In the genomic region with DNA sequence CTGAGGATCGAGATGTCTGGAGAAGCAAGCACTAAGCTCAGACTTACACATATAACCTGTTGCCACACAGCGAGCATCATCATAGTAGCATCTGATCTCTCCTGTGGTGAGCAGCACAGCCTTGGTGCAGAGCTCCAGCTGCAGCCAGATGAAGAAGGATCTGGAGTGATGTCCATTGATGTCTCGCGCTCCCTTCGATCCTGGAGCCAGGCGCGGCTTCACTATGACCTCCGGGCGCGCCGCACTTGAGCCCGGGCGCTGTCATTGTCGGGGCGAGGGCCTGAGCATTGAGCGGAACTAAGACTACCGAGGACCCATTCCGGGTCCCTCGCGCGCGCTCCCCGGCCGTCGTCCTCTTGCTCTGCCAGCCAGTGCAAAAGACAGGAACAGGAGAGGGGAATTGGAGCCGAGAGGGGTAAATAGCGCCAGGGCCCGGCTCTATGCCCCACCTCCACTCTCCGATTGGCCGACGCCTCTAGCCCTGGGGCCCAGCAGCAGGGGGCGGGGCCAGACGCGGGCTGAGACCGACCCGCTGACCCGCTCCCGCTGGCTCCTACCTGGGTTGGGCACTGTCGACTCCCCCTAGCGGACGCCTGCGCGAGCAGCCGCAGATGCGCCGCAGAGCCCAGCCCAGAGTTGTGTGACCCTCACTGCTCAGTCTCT, we compare ENCODE assay signal across 8 mouse cellular contexts. TPM values are rescaled to one million over a fixed set of nuclear protein-coding genes. Genes with fewer than 3 reads are reported as not detected.
DNase-seq lines count a peak whose midpoint lies in the region; ATAC-seq and TF ChIP-seq lines count a peak whose summit lies in the region.

No protein-coding gene starts in this region.

- intact Hi-C loops in gastrocnemius, adult 2 months (cut with DNase I): loop anchor here (1.0 to 2.0 kb wide), 2 partner anchors 87 to 119 kb away; no protein-coding TSS in a partner anchor

- peak overlapping the region; percentile 87 for H3K27ac ChIP-seq in gastrocnemius, adult 2 months
- H3K27ac ChIP-seq in hindbrain, embryonic 16.5 days (ENCODE audit: low read depth, low read length): peak overlapping the region; percentile 51; the same call in 1 of the 2 replicates

- H3K4me2 ChIP-seq in hindbrain, embryonic 16.5 days (ENCODE audit: low read length): peak overlapping the region; percentile 96

- peaks cover 5% of the 10 kb centered on the region; the same call in 1 of the 2 replicates for H3K4me1 ChIP-seq in hindbrain, embryonic 16.5 days (ENCODE audit: control insufficient read depth, insufficient read depth, low read depth, low read length)

- TF ChIP-seq CTCF in gastrocnemius, adult 2 months (IDR thresholded peaks at IDR 0.05): peak; percentile 91

- WGBS in hindbrain, embryonic 16.5 days: under 1% methylated on average over 40 of the region's 46 CpGs

- ATAC-seq in common myeloid progenitor, adult 5-6 weeks (replicated peaks; ENCODE audit: low read depth, poor library complexity, severe bottlenecking): peak; percentile 98
- peak; percentile 99 for ATAC-seq in hindbrain, embryonic 16.5 days

- DNase-seq in ZHBTc4 (ENCODE audit: low read depth, low spot score): peak; percentile 96
- peak; percentile 98 for DNase-seq in gastrocnemius, adult 2 months
- DNase-seq in left cerebral cortex, adult 11 months (ENCODE audit: low spot score): peak; percentile 82
- peak; percentile 95 for DNase-seq in lung, postnatal 36 days
- DNase-seq in retina, embryonic 14.5 days (ENCODE audit: low spot score): peak; percentile 97
- DNase-seq in thymus, postnatal 36 days: peak; percentile 90 to 93

- H3K27me3 ChIP-seq in hindbrain, embryonic 16.5 days (replicated peaks; ENCODE audit: control insufficient read depth, insufficient read depth, low read length): no peaks in the 10 kb centered on the region

- no peaks in the 10 kb centered on the region for H3K9me3 ChIP-seq in hindbrain, embryonic 16.5 days (ENCODE audit: control insufficient read depth, low read length)

- H3K9ac ChIP-seq in hindbrain, embryonic 16.5 days (ENCODE audit: low read depth, low read length): peak overlapping the region; percentile 70

- peak overlapping the region; percentile 83 for H3K4me3 ChIP-seq in gastrocnemius, adult 2 months
- peak overlapping the region; percentile 66 for H3K4me3 ChIP-seq in hindbrain, embryonic 16.5 days (ENCODE audit: low read length)

- no peaks in the 10 kb centered on the region for H3K36me3 ChIP-seq in hindbrain, embryonic 16.5 days (ENCODE audit: control insufficient read depth, insufficient read depth, low read length)

RNA-seq across cellular contexts. Expression of gene Gm14085, which starts 17.3 kb away (rescaled TPM):
- 0.41 and 0.97 TPM in 2 replicates for total RNA-seq in common myeloid progenitor, adult 5-6 weeks (2017)
- under 1 TPM; 0.08 to 0.20 TPM for total RNA-seq in gastrocnemius, adult 2 months (2021)
- not detected in 2 replicates for polyA plus RNA-seq in hindbrain, embryonic 16.5 days (2015; fragmentation: Nextera tagmentation; extraction: Ambion mirVana)

RNA-seq across cellular contexts. Expression of gene Slc28a2, which starts 41.2 kb away (rescaled TPM):
- 16.4 and 21.4 TPM in 2 replicates for total RNA-seq in common myeloid progenitor, adult 5-6 weeks (2017)
- 1 to 10 TPM; 5.6 to 9.9 TPM for total RNA-seq in gastrocnemius, adult 2 months (2021)
- polyA plus RNA-seq in hindbrain, embryonic 16.5 days (2015; fragmentation: Nextera tagmentation; extraction: Ambion mirVana): 0.15 and 0.18 TPM in 2 replicates

Comparison
In these comparisons a context has a peak if more than half of its experiments do, and no peak if none do; other contexts are left out.
1. Peak in every context shown above with its lines: DNase-seq, ATAC-seq, H3K4me3 ChIP-seq and H3K27ac ChIP-seq.